Mouse (Mus musculus): ENCODE results near the gene Oxct1.
A peak's percentile ranks its signal among the peaks of the same experiment; 100 is the strongest.

The Oxct1 gene

DNA sequence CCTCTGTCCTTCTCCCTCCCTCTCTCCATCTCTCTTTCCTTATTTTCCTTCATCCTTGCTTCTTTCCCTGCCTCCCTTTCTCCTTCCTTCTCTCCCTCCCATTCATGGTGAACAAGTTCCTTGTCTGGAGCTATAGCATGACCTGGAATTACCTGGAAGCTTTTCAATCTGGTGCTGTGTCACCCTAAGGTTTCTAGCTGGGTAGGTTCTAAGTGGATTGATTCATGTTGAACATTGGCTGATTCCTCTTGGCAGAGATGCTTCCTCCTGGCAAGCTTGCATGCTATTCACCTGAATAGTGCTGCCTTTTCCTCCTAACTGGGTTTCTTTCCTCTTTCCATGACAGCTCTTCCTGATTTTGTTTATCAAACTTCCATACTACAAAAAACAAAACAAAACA, 2.8 kb downstream of the Oxct1 start:
- DNase-seq (ENCODE audit: low spot score): no peak

DNA sequence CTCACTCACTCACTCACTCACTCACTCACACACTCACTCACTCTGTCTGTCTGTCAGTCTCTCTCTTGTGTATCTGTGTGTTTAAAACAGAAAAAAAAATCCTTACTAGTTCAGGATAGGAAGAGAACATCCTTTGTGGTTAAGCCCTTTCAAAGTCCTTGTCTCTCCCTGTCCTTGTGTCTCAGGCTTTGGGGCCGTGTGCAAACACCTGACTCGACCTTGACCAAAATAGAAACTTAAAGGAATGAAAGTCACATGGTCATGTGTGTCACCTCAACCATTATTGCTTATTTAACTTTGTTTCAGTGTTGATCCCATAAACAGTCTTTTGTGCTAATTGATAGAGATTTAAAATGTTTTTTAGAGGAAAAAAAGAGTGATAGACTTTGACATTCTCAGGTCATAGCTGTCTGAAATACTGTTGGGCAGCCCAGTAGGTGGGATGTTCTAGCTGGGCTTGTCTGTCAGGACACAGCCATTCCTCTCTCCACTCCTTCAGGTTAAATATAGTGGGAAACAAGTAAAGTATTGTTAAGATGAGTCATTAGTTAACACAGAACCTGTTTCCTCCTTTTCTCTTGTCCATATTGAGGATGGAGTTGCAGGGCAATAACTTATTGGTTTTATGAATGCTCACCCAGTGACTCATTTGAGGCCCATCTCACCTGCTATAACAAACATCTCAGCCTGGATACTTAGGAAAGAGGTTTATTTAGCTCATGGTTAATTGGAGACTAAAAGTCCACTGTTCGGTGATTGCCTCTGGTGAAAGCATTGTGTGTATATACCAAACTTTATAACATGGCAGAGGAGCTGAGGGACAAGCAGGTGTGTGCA, 7.2 kb downstream of the Oxct1 start:
- DNase-seq (ENCODE audit: low spot score): no peak

DNA sequence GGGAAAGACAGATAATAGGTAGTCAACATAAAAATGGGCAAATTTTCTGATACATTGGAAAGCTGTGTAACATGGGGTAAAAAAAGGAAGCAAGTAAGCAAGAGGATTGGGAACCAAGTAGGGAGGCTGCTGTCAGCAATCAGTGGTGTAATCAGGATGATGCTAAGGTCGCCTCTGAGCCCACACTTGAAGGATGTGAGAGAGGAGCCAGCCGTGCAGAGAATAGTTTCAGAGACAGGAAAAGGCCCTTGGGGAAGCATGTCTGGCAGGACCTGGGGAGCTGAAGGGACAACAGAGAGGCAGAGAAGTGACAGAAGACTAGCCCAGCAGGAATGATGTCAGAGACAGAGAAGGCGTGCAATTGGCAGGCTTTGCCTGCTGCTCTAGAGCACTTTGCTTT, 16.2 kb downstream of the Oxct1 start:
- DNase-seq (ENCODE audit: low spot score): no peak

DNA sequence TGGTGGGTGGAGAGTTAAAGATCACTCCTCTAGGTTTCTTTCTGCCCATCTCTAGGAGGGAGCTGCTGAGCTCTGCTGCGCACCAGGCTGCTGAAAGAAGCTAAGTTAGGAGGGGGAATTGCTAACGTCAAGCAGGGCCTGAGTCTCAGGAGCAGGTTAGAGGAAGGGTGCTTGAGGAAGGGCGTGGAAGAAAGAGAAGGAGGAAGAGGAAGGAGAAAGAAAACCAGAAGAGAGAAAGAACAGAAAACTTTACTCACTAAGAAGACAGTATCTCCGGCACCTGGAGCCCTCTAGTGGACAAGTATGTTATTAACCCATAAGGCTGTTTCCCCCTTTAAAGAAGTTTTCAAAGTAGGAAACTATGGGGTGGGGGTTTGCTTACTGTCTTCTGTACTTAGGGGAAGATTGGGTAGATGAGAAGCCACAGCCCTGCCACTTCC, 16.9 kb downstream of the Oxct1 start:
- peak; percentile 56 for DNase-seq (ENCODE audit: low spot score)

DNA sequence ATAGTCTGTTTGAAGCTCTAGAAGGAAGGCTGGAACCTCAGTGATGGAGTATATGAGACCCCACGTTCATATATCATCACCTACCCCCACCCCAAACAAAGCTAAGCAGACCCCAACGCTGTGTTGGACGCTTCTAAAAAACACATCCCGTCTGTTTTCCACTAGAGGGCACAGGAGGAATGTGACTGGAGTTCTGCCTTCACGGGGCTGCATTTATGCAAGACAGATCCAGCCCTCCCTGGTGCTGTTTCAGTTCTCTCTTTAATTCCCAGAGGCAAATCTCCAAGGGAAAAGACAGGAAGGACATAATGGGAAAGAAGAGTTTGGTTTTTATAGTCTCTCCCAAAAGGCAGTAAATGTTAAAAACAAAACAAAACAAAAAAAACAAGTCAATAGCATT, 30.4 kb downstream of the Oxct1 start:
- DNase-seq (ENCODE audit: low spot score): peak; percentile 60

DNA sequence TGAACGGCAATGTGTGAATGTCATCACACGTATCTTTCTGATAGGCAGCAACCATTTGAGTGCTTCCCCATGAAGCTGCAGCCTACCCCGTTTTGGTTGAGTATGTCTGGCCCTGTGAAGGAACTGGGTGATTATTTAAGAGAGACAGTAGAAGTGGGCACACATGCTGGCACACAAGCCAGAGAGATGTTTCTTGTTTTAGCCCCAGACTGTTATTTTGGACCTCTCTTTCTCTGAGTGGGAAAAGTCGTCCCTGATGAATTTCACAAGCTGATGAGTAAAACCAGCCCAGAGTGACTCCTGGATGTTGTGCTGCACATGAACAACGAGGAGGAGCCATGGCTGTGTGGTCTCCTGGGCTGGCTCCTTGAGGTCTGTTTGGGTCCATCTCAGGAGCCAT, 37.4 kb downstream of the Oxct1 start:
- DNase-seq (ENCODE audit: low spot score): no peak

DNA sequence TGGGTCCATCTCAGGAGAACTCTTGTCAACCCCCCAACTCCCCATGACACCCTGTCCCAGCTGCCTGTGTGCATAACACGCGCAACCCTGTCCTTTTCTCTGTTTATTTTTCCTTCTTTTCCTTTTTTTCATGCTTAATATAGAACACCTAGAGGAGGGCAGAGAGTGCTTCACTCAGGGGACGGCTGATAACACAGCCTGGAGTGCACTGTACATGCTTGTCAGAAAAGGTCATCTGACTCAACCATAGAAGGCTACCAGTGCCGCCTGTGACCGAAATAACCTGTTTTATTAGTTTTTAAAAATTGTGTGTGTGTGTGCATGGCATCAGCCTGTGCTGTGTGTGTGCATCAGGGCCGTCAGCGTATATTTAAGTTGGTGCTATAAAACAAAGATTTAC, 37.8 kb downstream of the Oxct1 start:
- no peak for DNase-seq (ENCODE audit: low spot score)

DNA sequence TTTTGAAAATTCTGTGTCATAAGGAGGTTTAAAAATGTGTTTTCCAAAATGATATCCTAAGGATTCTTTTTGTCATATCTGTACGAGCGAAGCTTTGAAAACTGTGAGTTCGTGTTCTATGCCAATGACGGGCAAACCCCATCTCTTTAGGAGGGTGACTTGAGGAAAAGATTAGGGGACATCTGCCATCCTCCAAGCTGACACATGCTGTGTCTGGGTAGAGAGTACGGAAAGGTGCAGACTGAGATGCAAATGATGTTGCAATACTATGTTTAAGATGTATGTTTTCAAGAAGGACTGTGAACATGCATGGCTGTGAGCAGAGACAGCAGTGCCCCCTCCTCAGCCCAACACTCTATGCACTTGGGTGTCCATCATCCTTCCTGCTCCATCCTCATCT, 38.5 kb downstream of the Oxct1 start:
- no peak for DNase-seq (ENCODE audit: low spot score)

DNA sequence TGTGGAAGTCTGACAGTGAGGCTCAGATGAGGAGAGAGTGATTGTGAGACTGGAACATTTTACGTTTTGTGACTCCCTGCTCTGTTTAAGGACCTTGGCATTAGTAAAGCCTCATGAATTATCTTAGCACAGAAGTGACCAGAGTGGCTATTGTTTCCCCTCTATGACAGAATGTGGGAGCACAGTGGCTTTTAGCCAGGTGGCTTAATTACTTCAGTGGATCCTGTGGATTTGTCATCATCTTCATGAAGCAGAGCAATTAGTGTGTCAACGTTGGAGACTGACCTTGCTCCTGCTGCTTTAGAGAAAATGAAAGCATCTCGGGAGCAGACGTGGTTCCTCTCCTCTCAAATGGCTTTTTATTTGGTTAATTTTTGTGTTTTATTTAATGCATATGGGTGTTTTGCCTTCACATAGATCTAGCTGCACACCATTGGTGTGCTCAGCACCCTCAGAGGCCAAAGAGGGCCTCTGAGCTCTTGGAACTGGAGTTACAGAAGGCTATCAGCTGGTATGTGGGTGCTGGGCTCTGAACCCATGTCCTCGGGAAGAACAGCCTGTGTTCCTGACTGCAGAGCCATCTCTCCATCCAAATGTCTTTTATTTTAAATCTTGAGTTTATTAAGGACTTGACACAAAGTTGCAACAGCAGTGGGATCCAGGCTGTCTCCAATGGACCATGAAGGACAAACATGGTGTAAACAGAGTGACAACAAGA, 41.2 kb downstream of the Oxct1 start:
- no peak for DNase-seq (ENCODE audit: low spot score)

DNA sequence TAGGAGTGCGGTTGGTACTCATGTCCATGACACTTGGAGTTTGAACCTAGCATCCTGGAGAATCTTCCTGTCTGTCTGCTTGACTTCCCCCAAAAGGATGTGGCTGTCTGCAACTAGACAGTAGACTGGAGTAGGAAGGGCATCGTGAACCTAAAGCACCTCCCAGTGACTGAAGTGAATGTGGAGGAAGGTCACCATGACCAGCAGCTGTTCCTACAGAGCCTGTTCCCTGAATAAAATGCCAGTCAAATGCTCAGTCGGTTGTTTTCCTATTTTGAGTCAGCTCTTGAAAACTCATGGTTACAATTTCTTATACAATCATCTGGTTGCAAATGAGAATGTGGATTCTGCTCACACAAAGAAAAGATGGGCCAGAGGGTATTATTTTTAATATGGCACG, 51.8 kb downstream of the Oxct1 start:
- DNase-seq (ENCODE audit: low spot score): no peak

DNA sequence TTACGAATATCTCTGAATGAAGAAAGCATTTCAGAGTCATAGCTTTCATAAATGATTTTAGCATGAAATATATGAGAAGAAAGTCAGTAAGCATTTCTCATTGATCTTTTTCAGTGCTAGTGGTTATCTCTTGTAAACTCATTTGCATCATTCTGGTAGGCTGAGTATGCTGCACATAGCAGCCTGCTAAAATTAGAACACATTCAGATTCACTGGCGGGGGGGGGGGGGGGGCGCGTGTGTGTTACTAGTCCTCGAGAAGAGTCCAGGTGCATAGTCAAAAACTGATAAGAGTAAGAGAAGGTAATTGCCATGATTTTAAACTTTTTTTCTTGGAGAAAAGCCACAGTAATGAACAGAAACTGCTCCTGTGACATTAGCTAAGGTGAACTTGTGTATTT, 52.6 kb downstream of the Oxct1 start:
- no peak for DNase-seq (ENCODE audit: low spot score)

DNA sequence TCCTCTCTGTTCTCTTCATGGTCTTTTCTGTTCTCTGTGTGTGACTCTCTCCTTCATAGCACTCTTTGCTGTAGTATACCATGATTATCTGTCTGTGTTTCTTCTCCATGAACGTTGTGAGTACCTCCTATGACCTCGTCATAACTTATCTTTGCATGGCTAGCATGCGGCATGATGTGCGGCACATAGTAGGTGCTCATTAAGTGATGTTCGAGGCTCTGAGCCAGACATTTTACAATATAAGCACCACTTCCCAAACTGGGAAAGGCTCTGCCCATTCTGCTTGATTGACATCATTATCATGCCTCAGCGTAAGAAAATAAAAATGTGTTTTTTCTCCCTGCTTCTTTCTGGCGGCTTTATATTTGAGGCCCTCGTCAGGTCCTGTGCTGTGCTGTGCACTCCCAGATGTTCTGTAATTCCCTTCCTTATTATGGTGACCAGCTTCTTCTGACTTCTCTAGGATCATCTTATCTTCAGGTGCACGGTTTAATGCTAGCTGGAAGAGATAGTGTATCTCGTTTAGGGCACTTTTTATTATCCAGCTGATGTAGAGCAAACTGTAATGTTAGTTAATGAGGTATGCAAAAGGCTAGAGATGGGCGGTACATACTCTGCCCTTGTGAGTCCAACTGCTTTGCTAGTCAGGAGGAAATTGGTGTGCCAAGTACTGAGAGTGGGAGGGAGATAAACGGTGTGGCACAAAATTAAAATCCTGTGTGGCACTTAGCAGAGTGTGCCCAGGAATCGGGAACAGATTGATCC, 53.4 kb downstream of the Oxct1 start:
- DNase-seq (ENCODE audit: low spot score): no peak

DNA sequence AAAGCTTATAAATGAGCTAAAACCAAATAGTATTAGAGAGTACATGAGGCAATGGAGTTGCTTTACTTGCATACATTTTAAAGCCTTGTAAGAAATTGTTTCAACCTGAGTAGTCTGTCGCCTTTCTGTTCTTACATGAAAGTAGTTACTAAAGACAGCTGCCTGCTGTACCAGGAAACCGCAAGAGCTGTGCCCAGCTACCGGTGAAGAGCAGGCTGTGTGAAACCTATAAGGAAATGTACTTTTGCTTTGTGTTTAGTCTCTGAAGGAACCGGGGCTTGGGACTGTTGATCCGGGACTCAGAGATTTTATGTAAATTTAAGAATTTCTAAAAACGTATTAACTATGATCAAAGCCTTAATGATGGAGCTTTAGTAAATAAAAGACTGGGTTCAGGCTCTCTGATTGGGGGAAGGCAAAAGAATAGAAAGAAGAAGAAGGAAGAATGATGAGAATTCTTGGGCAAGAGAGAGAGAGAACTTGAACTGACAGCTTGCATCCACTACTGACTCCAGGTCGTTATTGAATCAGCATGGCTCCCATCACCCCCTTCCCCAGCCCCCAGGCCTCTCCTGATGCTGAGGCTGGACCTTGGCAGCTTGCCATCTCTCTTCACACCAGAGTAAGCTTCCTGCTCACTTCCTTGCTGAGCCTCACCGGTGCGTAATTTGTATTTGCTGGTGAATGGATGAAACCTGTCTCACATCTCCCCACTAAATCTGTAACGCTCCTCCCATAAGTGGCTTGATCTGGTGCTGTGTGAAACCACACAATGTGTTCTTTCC, 59.6 kb downstream of the Oxct1 start:
- DNase-seq (ENCODE audit: low spot score): no peak

DNA sequence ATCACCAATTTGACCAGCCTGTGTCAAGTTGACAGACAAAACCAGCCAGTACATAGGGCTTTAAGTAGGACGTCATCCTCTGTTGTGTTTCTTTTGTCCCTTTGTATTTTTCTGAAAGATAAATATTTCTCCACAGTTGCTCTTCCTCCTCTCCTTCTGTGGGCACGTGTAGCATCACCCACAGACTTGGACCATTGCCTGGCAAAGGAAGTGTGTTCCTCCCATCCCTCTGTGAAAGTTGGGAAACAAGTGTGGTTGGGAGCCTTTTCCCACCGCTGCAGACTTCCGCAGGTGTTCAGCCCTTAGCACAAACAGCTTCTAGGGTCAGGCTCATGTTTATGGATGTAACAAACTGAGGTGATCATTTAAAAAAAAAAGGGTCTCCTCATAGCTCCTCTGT, 61.3 kb downstream of the Oxct1 start:
- DNase-seq (ENCODE audit: low spot score): no peak

DNA sequence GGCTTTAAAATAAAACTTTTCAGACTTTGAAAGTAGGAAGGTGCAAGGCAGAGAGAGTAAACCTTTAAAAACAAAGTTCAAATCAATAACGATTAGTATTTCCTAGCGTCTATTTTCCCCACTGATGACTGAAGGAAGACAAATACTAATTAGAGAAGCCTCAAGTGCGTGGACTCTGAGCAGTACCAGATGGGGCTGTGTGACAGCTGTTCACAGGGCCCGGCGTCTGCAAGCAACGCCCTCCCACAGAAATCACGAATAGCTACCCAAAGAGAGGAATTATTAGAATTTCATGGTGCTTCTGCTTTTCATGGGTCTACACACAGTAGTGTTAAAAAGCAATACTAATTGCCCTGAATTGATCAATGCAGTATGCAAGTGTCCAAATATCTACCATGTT, 61.7 kb downstream of the Oxct1 start:
- no peak for DNase-seq (ENCODE audit: low spot score)

DNA sequence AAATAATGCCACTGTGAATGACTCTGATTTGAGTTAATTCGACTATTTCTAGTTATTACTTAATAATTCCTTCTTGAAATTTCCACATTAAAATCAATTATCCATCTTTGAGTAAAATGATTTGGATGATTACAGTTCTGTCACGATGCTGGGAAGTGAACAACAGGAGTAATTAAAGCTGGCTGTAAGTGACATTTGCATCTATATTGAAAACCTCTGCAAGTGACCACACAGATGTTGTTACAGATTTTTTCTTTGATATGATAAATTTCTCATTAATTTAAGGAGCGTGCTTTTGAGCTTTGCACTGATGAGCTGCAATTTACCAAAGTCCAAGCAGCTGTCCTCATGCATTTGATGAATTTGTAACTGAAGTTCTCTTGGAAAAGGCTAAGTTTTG, 64.4 kb downstream of the Oxct1 start:
- DNase-seq (ENCODE audit: low spot score): no peak

DNA sequence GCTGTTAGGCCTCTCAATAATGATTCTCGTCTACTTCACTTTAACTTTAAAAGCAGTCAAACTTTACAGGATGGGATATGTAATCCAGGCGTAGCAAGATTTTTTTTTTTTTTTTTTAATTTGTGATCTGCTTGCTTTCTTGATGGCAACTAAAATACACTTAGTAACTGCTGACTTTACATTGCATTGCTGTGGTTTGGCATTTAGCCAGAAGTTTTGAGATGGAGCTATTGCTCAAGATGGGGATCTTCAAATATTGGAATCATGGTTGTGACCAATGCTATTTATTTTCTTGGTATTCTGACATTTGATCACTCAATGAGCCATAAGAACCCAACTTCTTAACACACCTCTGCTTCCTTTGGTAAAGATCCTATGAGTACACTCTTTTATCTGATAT, 66.4 kb downstream of the Oxct1 start:
- DNase-seq (ENCODE audit: low spot score): no peak

DNA sequence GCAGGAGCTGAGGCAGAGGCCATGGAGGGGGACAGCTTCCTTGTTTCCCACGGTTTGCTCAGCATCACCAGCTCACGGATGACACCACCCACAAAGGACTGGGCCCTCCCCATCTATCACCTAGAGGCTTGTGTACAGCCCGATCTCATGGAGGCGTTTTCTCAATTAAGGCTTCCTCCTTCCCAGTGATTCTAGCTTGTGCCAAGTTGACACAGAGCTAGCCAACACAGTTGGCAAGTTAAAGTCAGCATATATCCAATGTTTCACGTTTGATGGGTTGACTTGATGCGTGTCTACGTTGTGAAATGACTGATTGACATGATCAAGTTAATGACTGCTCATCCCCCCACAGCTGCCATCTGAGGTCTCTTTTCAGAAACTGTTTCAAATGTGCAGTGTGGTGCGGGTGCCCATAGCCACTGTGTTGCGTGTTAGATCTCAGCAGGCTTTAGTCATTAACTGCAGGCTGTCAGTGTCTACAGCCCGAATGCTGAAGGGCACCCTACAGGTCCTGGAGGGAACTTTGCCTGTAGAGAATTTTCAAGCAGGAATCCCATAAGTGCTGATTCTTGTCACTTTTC, 74.2 kb downstream of the Oxct1 start:
- no peak for DNase-seq (ENCODE audit: low spot score)

DNA sequence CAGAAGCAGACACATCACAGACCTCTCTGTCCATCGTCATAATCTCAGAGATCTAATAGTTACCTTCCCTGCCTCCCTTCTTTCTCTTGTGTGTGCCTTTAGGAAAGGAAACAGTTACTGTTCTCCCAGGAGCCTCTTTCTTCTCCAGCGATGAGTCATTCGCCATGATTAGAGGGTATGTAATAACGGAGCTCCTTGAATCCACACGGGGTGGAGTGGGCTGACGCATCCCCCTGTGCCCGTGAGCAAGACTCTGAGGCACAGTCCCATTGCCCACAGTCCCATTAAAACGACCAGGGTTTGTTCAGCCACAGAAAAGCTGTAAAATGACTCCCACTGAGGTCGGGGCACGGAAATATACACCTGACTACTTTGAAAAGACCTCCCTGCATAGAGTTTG, 74.8 kb downstream of the Oxct1 start:
- no peak for DNase-seq (ENCODE audit: low spot score)

DNA sequence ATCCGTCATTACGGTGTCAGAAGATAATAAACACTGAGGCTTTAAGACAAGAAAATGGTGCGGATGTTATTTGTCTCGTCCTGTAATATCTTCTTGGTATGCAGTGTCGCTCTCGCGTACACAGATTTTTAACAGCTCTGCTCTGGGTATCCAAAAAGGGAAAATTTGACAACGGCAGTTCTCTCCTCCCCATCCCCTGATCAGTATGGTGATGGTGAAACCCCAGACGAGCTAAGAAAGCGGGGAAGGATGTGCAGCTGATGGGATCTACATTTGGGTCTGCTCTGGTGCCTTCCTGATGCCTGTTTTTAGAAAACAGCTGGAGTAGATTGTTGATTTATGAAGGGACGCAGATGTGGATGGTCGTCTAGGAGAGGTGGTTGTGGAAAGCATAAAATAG, 78.1 kb downstream of the Oxct1 start:
- DNase-seq (ENCODE audit: low spot score): no peak

DNA sequence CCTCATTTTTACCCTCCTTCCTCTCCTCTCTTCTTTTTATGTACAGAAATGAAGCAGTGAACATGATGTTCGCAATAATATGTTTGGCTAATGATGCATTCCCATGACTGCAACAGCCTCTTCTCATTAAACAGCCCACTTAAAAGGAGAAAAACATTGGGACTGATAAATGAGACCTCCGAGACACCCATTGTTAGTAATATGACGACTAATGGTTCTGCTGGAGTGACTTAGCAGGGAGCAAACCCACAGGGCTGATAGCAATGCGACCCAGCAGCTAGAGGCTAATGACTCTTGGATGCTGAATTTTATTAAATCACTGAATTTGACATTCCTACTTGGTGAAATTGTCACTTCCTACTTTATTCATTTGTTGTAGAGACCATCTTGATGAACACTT, 79.3 kb downstream of the Oxct1 start:
- no peak for DNase-seq (ENCODE audit: low spot score)

DNA sequence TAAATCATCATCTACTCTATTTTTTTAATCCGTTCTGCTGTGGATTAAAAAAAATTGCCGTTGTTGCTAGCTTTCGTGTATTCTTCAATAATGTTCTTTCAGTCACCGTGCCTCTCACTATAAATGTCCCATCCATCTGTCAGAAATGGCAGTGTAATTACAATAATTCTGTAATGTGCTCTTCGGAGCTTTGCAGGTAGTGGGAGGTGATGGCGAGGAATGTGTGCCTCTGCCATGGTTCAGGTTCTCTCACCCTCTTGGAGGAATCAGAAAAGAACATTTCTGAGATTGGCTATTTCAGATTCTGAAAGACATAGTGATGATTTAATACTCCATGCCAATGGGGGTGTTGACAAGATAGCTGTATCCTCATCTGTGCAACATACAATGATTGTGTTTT, 93.8 kb downstream of the Oxct1 start:
- DNase-seq (ENCODE audit: low spot score): no peak

Measured in MN1 (cell line).